Mouse (Mus musculus) embryo, embryonic 10 days (tissue): Measurements from ENCODE around the gene Plxnb1.
"Not testable (repeated sequence)": the region's sequence is repeated elsewhere in the genome, so short reads cannot be mapped to it uniquely, and the experiment has no call there.

Experiments
- DNase-seq: peaks from one replicate; pipeline ENCODE4 v3.0.0-alpha.2; 2015; ENCODE audit warnings: low spot score

Gene Plxnb1

DNA sequence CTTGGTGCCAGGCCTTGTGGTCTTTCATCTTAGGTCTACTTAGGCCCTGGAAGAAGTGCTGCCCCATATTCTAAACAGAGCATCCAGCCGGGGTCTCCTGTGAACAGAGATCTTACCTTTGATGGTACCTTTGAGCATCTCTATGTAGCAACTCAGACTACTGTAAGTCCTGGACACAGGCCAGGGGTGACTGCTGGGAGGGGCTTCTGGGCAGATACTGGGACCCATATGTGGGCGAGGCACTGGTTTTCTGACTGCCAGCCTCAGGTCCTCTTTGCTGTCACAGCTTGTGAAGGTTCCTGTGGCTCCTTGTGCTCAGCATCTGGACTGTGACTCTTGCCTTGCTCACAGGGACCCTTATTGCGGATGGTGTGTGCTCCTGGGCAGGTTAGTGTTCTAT, 7.4 kb downstream of the Plxnb1 start:
- no peak for DNase-seq

DNA sequence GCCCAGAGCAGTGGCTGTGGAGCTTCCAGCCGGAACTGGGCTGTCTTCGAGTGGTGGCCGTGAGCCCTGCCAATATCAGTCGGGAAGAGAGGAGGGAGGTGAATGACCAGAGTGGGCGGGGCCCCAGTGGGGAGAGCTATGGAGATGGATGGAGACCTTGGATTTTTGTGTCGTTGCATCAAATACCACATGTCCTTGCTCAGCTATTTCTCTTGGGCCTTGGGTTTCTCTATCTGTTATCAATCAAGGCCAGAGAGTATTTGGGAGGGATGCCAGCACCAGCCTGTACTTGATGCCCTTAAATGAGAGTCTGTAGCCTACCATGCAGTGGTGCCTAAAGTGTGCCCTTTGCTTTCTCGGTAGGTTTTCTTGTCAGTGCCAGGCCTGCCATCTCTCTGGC, 8.1 kb downstream of the Plxnb1 start:
- no peak for DNase-seq

DNA sequence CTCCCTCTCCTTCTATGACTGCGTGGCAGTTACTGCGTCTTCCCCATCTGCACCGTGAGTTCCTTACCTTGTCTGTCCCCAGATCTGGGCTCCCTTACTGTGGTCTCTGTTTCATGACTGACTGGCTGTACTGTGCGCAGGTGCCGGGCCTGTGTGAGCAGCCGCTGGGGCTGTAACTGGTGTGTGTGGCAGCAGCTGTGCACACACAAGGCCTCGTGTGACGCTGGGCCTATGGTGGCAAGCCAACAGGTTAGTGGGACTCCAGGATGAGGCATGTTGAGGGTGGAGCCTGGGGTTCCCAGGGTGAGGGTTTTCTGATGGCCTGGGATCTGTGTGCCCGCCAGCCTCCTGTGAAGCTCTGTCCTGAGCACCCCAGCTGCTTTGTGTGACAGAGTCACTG, 8.9 kb downstream of the Plxnb1 start:
- no peak for DNase-seq

- DNase-seq: no peak
These were observed 9.8 kb downstream of the Plxnb1 start for GRCm38 (mm10) chr9:109105011-109105410.

- DNase-seq: no peak
These were observed 10.5 kb downstream of the Plxnb1 start for GRCm38 (mm10) chr9:109105648-109106047.

DNA sequence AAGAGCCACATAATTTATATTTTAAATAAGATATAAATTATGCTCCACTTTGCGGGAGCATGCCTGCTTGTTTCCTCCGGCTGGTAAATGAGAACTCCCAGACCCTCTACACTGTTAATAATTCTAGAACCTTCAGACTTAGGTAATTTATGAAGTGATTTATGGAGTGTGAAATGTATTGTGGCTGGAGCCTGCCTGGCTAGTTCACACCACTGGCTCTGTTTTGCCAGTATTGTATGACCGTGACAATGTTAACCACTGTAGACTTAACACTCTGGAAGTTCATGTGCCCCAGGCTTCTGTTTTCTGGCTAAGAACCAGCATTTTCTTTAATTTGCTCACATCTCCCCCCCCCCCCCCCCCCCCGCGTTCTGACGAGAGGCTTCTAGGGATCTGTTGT, 12.2 kb downstream of the Plxnb1 start:
- DNase-seq: no peak

- no peak for DNase-seq
These were observed 15.1 kb downstream of the Plxnb1 start for GRCm38 (mm10) chr9:109110240-109110639.

- DNase-seq: no peak
These were observed 15.9 kb downstream of the Plxnb1 start for GRCm38 (mm10) chr9:109111101-109111500.

- DNase-seq: no peak
These were observed 16.4 kb downstream of the Plxnb1 start for GRCm38 (mm10) chr9:109111591-109111990.

DNA sequence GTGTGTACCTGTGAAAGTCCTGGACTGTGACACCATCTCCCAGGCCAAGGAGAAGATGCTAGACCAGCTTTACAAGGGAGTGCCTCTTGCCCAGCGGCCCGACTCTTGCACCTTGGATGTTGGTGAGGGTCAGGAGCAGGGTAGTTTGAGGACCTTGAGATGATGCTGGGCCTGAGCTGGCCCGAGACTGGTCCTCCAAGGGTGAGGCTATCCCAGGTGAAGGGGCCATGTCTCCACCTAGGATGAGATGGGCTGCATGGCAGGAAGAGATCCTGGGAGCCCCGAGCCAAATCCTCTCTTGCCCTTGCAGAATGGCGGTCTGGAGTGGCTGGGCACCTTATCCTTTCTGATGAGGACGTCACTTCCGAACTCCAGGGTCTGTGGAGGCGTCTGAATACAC, 18.1 kb downstream of the Plxnb1 start:
- no peak for DNase-seq

DNA sequence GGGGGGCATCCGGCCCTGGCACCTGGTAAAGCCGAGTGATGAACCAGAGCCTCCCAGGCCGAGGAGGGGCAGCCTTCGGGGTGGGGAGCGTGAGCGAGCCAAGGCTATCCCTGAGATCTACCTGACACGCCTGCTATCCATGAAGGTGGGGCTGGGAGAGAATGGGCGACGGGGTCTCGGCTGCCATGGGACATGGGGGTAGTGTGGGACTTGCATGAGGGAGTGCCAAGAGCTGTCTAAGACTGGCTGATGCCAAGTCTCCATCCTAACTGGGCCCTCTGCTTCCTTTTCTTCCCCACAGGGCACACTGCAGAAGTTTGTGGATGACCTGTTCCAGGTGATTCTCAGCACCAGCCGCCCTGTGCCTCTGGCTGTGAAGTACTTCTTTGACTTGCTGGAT, 19.1 kb downstream of the Plxnb1 start:
- DNase-seq: no peak

GRCm38 (mm10) chr9:109114871-109115270, 19.7 kb downstream of the Plxnb1 start:
- no peak for DNase-seq

DNA sequence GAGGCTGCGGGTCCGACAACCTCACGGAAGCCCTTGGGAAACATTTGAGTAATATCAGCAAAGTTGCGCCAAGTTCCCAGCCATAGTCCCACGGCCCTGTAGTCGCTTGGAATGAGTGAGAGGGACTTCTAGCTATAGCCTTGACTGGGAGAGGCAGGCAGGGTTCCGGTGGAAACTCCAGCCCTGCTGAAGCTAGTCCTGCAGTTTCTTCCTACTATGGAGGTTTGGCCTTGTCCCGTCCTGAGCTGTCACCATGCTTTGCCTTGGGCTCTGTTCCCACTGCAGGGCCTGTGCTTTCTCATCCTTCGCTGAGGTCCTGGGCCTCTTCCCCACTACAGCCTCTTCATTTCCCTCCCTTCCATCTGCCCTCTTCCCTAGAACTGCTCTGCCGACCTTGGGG, 21.0 kb downstream of the Plxnb1 start:
- no peak for DNase-seq

DNA sequence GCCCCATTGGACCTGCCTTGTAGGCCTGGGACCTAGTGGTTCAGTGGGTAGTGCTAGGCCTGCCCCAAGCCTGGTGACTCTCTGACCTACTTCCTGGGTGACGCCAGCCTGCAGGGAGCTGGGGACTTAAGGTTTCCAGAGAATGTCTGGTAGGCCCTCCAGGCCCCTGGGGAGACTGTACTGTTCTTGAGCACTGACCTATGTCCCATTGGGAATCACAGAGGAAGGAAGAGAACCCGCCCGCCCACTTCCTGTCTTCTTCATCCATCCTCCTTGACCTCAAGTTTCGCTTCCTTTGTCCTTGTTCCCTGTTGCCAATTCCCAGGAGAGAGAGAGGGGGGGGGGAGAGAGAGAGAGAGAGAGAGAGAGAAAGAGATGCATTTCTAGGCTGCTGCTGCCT, 22.9 kb downstream of the Plxnb1 start:
- no peak for DNase-seq

GRCm38 (mm10) chr9:109119571-109119970, 24.4 kb downstream of the Plxnb1 start:
- no peak for DNase-seq

DNA sequence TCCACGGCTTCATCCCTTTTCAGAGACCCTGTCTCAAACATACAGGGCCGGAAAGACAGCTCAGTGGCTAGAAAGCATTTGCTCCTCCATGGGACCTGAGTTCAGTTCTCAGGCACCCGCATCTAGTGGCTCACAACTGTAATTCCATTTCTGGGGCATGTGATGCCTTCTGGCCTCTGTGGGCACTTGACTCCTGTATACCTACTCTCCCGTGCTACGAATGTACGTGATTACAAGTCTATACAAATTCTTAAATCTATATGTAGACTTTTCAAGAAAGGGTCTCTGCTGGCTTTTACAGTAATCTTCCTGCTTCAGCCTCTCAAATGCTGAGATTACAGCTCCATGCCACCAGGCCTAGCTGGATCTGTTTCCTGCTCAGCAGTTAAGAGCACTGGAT, 25.8 kb downstream of the Plxnb1 start:
- no peak for DNase-seq

GRCm38 (mm10) chr9:109122553-109123085, 27.4 kb downstream of the Plxnb1 start:
- peak; percentile 74 for DNase-seq

DNA sequence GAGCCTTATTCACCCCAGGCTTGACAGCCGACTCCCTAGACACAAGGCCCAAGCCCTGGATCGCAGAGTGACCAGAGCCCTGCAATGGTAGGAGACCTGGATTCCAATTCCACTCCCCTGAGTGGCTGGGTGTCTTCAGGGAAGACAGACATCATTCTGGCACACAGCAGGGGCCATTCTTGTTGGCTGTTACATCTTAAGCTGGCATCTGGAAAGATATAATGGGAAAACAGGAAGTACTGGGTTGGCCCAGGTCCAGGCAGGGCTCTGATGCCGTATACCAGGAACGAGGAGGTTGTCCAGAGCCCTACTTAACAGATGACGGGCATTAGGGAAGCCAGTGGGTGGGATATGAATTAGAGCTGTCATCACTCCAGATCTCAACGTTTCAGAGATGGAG, 28.1 kb downstream of the Plxnb1 start:
- DNase-seq: no peak

GRCm38 (mm10) chr9:109124164-109124563, 29.0 kb downstream of the Plxnb1 start:
- DNase-seq: no peak

DNA sequence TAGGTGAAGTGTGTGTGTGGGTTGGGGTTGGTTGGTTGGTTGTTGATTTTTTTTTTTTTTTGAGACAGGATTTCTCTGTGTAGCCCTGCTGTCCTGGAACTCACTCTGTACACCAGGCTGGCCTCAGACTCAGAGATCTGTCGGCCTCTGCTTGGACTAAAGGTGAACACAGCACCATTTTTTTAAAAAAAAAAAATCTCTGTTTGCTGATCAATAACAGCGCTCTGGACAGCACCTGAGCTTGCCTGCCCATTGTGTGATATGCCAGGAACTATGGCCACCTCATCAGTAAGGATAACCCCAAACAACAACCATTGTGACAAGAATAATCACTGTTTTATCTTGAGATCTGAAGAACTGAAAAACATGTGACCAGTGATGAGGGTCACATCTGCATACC, 29.9 kb downstream of the Plxnb1 start:
- DNase-seq: no peak

- no peak for DNase-seq
These were observed 30.3 kb downstream of the Plxnb1 start for GRCm38 (mm10) chr9:109125481-109125880.

- DNase-seq: no peak
These were observed 31.9 kb downstream of the Plxnb1 start for GRCm38 (mm10) chr9:109127076-109127475.

GRCm38 (mm10) chr9:109128211-109128610, 33.0 kb downstream of the Plxnb1 start:
- no peak for DNase-seq

- no peak for DNase-seq
These were observed 34.9 kb downstream of the Plxnb1 start for GRCm38 (mm10) chr9:109130076-109130475.

- not testable (repeated sequence) for DNase-seq
These were observed 45.2 kb downstream of the Plxnb1 start for GRCm38 (mm10) chr9:109140414-109140813.
